Mouse (Mus musculus) MEL (cell line): ENCODE results near the gene Ugt1a9.

Experiments used
- CTCF ChIP-seq, 3 experiments: IDR thresholded peaks in 2 of 3; conservative IDR thresholded peaks in 1 of 3; 2 replicates each; pipeline ENCODE4 v1.5.1; 2011 to 2012; ENCODE audit warnings: low read length in 3 of 3, low read depth in 2 of 3, mild to moderate bottlenecking in 2 of 3, improper control_type of control experiment in 1 of 3, inconsistent platforms in 1 of 3, mixed read lengths in 1 of 3, moderate library complexity in 1 of 3; ENCODE audit not compliant: control insufficient read depth in 1 of 3, insufficient read depth in 1 of 3, poor library complexity in 1 of 3, severe bottlenecking in 1 of 3
- E2F4 ChIP-seq: IDR thresholded peaks from 2 replicates; pipeline ENCODE4 v1.6.1; 2011; ENCODE audit warnings: low read depth, low read length, improper control_type of control experiment, borderline replicate concordance
- ETS1 ChIP-seq: IDR thresholded peaks from 2 replicates; pipeline ENCODE4 v1.6.1; 2012; ENCODE audit warnings: low read depth, mild to moderate bottlenecking, inconsistent platforms, low read length, improper control_type of control experiment, moderate library complexity
- GATA1 ChIP-seq: IDR thresholded peaks from 2 replicates; pipeline ENCODE4 v1.6.1; 2011; ENCODE audit warnings: low read depth, low read length, improper control_type of control experiment
- JUND ChIP-seq: IDR thresholded peaks from 2 replicates; pipeline ENCODE4 v1.6.1; 2011; ENCODE audit warnings: low read depth, mild to moderate bottlenecking, improper control_type of control experiment, low read length
- MAX ChIP-seq: IDR thresholded peaks from 2 replicates; pipeline ENCODE4 v1.6.1; 2011; ENCODE audit warnings: low read length, improper control_type of control experiment
- NRF1 ChIP-seq: IDR thresholded peaks from 2 replicates; pipeline ENCODE4 v1.6.1; 2014; ENCODE audit warnings: low read depth, mild to moderate bottlenecking, inconsistent platforms, low read length, improper control_type of control experiment, moderate library complexity; ENCODE audit not compliant: poor library complexity, insufficient read depth, severe bottlenecking
- POLR2A ChIP-seq, 2 experiments: IDR thresholded peaks; 2 replicates each; pipeline ENCODE4 v1.6.1; 2011 to 2012; ENCODE audit warnings: low read length in 2 of 2, mild to moderate bottlenecking in 2 of 2, control low read depth in 1 of 2, improper control_type of control experiment in 1 of 2, low read depth in 1 of 2, moderate library complexity in 1 of 2; ENCODE audit not compliant: control insufficient read depth in 1 of 2, insufficient read depth in 1 of 2, poor library complexity in 1 of 2
- POLR2AphosphoS5 ChIP-seq: IDR thresholded peaks from 2 replicates; pipeline ENCODE4 v1.6.1; 2012; ENCODE audit warnings: low read depth, borderline replicate concordance, mild to moderate bottlenecking, inconsistent platforms, low read length, moderate library complexity, mixed read lengths
- SMC3 ChIP-seq: IDR thresholded peaks from 2 replicates; pipeline ENCODE4 v1.6.1; 2011; ENCODE audit warnings: low read depth, low read length, improper control_type of control experiment
- UBTF ChIP-seq: IDR thresholded peaks from 2 replicates; pipeline ENCODE4 v1.6.1; 2012; ENCODE audit warnings: low read depth, mild to moderate bottlenecking, inconsistent platforms, low read length, improper control_type of control experiment, moderate library complexity, borderline replicate concordance; ENCODE audit not compliant: insufficient read depth
- ZMIZ1 ChIP-seq: IDR thresholded peaks from 2 replicates; pipeline ENCODE4 v1.6.1; 2012; ENCODE audit warnings: low read depth, mild to moderate bottlenecking, inconsistent platforms, low read length, improper control_type of control experiment, moderate library complexity

DNA sequence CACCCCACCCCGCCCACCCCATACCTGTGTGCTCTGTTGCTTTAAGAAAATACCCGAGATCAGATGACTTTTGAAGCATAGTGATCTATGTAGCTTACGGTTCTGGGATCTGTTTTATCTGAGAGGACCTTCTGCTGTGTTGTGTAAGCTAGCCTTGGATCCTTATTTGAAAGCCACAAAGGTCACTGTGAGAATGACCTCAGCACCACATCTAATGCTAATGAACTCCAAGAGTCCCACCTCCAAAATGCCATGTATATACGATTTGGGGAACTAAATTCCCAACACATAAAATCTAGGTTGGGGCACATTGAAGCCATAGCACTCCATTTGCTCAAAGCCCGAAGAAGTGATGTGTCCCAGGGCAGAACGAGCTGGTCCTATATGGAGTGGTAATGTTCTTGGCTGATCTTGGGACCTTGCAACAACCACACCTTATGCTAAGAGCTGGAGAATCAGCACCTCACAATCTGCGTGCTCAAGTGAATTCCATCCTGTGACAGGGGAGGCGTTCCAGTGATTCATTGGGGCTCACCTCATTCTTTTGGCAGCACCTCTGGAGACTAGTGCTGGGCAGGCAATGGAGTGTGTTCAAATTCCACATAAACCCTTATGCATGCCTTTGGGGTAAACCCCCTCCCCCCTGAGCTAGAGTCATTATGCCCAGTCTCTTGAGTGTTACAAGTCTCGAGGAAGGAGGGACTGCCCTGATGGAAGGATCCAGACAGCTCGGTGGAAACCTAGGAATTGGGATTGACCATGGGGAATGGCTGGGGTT, 186.5 kb downstream of the Ugt1a9 start:
- TF ChIP-seq POLR2A (IDR thresholded peaks at IDR 0.05; ENCODE audit: control insufficient read depth in 1 of 2, insufficient read depth in 1 of 2, low read depth in 1 of 2, low read length in 2 of 2, poor library complexity in 1 of 2) = no peak
- TF ChIP-seq MAX = no peak
- no peak for TF ChIP-seq JUND
- no peak for TF ChIP-seq CTCF (IDR thresholded peaks at IDR 0.05 in 2 of 3, conservative IDR thresholded peaks at IDR 0.05 in 1 of 3; ENCODE audit: control insufficient read depth in 1 of 3, insufficient read depth in 1 of 3, low read depth in 2 of 3, low read length in 3 of 3, poor library complexity in 1 of 3, severe bottlenecking in 1 of 3)
- TF ChIP-seq SMC3 = no peak
- TF ChIP-seq E2F4 = no peak
- TF ChIP-seq ETS1 = no peak
- no peak for TF ChIP-seq GATA1
- no peak for TF ChIP-seq UBTF
- TF ChIP-seq NRF1 = no peak
- TF ChIP-seq POLR2AphosphoS5 = no peak
- no peak for TF ChIP-seq ZMIZ1
